Mouse (Mus musculus) frontal cortex, postnatal 36 days (tissue): ENCODE measurements around the gene Zg16.

Experiments used
- DNase-seq, 2 experiments: peaks; one replicate each; pipeline ENCODE4 v3.0.0; 2022; ENCODE audit warnings: low spot score in 2 of 2

Zg16 gene

DNA sequence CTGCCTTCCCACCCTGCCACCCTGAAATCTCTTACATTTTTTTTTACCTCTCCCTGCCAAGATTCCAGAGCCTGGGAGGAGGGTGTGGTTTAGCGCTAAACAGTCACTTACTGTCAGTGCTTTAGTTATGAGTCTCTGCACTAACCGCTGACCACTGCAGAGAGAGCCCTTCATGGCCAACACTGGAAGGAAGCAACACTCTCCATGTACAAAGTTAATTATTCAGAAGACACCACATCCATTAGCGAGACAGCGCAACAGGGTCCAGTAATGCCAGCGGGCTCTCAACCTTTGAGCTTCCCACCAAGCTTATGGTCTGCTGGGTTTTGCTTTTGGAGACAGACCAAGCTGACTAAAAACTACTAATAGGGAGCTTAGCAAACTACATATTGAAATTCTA lies 10.9 kb downstream of the Zg16 start:
- DNase-seq, result no peak

DNA sequence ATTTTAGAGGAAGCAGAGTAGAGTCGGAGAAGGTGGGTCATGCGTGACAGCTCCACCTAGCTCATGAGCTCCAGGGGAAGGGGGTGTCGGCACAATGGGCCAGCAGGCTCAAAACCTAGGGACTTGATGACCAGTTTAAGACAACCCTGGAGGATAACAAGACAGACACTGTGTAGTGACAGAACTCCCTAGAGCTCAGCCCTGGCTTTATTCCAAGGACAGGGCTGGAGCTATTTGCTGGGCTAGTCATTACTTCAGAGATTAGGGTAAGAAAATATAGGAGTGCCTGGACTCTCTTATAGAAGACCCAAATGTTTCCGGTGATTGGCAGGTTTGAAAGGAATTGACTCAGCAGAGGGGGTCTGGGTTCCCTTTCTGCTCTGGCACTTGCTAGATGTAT lies 13.9 kb downstream of the Zg16 start:
- no peak for DNase-seq

DNA sequence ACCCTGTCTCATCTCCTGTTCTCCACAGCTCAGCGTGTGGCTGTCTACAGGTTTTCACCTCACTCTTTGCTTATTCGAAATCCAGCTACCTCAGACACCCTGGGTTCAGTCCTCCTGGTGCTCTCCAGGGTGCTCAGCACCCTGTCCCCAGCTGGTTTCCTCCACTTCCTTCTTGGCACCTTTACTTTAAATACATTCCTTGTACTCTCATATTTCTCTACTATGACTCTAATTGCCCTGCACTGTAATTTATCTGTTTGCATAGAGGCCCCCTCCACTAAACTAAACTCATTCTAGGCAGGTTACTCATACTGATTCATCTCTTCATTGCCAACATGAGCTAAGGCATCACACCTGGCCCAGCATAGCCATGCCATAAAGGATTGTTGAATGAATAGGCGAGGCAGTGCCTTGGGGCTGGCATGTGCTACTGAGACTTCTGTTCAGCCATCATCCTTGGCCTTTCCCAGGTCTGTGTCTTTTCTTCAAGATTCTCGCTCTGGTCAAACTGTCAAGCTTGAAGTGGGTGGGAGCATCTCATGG lies 16.2 kb downstream of the Zg16 start:
- DNase-seq, result no peak

DNA sequence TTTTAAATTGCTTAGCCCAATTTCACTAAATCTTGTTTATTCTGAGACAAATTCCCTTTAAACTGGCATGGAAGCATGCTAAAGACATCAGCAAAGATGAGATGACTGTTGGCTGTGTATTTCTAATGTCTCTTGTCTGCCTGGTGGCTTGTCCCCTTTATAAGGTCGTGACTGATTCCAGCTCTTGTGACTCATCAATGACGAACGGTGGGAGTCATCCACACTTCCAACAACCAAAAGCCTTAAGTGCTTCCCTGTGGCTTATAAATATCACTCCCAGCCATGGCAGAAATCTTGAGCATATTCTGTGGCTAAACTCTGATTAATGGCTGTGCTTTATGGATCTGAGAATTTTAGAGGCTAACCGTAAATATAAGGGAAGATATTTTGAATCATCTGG lies 20.8 kb downstream of the Zg16 start:
- DNase-seq, result no peak

DNA sequence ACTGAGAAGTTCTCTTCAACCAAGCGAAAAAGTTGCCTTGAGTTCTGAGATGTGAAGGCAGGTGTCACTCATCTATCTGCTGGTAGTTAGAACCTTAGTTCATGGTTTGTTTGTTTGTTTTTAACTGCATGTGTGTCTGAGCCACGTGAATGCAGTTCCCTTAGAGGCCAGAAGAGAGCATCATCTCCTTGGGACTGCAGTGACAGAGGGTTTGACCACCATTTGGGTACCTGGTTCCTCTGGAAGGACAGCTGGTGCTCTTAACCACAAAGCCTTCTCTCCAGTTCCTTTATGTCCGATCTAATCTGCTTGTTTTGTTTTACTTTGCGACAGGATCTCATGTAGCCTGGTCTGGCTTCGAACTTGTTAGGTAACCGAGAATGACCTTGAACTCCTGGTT lies 21.6 kb downstream of the Zg16 start:
- DNase-seq, result no peak

DNA sequence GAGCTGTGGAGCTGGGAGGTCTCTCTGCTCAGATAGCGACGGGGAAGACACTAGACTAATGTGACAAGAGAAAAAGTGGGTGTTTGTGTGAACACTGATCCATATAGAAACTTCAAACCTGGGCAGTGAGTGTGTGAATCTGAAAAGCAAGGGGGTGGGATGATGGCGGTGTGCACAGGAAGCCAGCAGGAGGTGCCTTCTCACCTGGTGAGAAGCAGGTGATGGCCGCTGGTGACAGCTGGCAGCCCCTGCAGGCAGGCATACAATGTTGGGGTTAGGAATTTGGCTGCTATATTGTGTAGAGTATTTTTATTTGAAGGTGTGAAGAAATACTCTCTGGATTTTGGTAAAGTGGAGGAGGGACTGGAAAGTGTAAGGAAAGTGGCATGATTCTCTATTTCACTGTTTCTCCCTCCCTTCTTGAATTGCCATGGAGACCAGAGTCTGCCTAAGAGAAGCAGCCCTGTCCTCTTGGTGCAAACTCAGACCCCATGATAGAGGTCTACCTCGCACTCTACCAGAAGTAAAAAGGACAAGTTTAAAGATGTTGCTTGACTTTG lies 32.0 kb downstream of the Zg16 start:
- DNase-seq, result peak; percentile 17 to 29

DNA sequence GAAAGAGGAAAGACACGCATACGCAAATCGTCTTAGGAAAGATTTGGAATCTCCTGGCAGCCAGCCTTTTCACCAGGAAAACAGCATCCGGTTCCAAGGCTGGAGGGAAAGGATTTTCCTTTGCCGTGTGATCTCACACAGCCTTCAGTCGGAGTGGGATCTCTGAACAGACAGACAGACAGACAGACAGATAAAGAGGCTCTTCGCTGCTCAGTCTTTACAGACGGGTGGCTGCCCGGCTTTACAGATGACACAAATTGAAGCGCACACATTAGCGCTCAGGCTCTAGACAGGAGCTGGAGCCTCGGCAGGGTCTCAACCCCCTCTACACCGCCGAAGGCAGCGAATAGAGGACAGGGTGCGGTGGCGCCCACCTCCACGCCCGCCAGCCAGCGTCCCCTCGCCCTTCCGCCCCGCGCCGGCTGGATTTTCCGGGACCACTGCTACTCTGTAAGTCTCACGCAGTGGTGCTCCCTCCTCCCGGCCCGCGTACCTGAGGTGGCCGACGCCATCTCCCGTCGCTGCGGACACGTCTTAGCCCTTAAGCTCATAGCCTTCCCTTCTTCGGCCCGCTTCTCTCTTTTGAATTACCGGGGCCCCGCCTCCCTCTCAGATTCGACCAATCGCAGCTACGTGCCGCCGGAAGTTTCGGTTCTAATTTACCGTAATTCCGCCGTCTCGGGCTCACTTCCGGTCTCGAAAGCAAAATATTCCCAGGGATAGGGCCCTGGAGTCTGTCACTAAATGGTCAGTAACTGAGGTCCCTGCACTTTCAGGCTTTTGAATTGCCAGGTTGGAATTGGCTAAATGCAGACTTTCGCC lies 45.1 kb downstream of the Zg16 start, which contains the start of gene Kif22:
Kif22 (minus strand) TSS at position 621 of the 822 bp plus-strand sequence.
- peak; percentile 87 to 91 for DNase-seq

DNA sequence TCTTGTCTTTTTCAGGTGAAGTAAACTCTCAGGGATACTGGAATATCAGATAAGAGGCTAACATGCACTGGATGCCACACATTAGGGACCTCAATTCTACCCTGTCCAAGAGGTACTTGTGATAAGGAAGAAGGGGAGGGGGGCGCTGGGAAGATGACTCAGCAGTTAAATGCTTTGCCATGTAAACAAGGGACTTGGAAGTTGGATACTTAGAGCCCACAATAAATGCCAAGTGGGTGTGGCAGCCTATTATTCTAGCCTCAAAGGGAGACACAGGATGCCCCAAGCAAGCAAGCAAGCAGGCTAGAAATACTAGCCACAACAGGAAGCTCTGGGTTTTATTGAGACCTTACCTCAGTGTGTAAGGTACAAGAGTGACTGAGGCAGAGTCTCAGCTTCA lies 55.9 kb downstream of the Zg16 start:
- no peak for DNase-seq

DNA sequence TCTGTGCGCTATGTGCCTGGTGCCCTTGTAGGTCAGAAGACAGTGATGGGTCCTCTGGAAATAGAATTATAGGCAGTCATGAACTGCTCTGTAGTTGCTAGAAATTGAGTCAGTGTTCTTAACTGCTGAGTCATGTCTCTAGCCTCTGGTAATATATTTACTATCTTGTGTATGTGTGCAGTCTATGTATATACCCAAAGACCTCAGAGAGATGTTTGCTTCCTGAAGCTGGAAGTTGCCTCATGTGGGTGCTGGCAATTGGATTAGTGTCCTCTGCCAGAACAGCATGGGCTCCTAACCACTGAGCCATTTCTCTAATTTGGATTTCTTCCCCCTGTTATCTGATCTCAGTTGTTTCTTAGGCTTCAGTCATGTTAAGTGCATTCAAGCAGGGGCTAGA lies 57.0 kb downstream of the Zg16 start:
- DNase-seq, result no peak

DNA sequence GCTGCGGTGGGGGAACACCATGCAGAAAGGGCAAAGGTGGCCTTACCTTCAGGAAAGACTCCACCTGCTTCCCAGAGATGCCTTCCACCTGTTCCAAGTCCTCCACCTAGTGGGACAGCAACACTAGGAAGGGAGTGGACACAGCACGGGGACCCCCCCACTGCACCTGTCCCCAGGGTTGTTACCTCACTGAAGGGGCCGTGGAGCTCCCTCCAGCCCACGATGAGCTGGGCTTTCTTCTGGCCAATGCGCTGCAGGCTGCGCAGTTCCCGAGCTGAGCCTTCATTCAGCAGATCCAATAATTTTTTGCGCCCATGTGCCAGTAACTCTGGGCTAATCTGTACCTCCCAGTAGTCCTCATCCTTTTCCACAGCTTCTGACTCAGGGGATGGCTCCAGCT lies 59.2 kb downstream of the Zg16 start:
- peak in 1 of 2 experiments; percentile 45 for DNase-seq

DNA sequence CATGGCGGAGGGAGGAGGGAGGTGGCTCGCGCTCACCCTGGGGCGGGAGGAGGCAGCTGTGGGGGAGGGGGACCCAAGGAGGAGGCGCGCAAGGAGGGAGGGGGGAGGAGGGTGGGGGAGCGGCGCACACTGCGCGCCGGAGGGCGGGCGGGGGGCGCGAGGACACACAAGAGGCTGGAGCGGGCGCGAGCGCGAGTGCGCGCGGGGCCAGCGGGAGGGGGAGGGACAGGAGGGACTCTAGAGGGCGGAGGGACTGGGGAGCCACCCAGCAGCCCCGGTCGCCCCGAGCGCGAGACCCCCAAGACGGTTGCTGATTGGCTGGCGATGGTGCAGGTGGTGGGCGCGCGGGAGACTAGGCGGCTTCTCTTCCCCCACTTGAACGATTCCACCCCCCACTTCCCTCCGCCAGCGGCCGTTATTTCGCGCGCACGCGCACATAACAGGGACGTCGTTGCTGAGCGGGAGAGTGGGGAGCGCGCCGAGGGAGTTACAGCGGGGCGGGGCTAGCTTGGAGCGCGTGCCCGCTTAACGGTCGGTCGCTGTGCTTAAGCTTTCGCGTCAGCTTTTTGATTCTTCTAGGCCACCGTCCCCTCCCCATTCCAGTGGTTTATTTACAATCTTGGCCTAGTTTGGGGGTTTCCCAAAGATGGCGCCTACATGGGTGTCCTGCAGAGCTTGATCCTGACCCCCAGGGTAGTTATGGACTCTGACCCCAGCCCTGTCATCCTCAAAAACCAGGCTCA lies 60.0 kb downstream of the Zg16 start, which contains the start of gene Maz:
Maz (minus strand) TSS at position 54 of the 743 bp plus-strand sequence.
- DNase-seq, result peak; percentile 99

DNA sequence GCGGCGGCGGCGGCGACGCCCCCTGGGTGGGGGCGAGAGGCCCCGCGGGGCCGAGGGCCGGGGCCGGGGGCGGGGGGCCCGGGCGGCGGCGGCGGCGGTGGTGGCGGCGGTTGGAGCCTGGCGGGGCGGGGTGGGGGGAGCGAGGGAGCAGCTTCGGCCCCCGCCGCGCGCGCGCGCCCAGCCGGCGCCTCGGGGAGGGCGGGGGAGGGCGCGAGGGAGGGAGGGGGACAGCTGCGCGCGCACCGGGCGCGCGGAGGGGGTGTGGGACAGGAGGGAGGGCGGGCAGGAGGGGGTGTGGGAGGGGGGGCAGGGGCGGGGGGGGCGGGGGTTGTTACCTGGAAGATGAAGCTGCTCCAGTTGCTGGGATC lies 60.5 kb downstream of the Zg16 start:
- DNase-seq, result no peak

DNA sequence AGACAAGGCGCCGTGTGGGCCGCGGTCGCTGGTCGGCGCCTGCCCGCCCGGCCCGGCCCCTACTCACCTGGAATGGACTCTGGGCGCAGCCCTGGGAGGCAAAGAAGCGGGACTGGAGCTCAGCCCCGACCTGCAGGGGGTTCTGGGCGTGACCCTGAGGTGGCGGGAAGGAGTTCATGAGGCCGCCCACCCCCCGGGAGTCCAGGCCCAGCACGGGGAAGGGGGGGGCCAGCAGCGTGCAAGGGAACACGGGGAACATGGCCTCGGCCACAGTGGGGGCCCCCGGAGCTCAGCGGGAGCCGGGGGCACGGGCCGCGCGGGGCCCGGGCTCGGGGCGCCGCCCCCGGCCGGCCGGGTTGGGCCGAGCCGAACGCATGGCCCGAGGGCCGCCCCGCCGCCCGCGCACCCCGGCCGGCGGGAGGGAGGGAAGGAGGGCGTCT lies 60.9 kb downstream of the Zg16 start:
- peak in 1 of 2 experiments; percentile 39 for DNase-seq

DNA sequence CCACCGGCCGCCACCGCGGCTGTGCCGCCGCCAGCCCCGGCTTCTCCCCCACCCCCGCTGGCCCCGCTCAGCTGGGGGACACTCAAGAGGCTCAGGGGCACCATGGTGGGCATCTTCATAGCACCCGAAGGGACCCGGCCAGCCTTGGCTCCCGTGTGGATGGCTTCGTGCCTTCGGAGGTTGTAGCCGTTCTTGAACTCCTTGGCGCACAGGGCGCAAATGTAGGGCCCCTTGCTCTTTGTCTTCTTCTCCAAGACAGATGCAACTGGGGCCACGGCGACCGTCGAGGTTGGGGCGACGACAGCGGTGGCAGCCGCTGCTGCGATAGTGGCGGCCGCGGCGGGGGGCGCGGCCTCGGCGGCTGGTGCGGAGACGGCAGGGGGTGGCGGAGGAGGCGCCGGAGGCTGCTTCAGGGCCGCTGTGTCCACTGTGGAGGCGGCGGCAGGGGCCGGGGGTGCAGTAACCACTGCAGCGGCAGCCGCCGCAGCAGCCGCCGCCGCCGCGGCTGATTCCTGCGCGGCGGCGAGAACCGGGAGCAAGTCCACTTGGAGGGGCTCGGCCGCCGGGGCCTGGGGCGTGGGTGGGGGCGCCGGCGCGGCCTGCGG lies 61.5 kb downstream of the Zg16 start:
- no peak for DNase-seq

DNA sequence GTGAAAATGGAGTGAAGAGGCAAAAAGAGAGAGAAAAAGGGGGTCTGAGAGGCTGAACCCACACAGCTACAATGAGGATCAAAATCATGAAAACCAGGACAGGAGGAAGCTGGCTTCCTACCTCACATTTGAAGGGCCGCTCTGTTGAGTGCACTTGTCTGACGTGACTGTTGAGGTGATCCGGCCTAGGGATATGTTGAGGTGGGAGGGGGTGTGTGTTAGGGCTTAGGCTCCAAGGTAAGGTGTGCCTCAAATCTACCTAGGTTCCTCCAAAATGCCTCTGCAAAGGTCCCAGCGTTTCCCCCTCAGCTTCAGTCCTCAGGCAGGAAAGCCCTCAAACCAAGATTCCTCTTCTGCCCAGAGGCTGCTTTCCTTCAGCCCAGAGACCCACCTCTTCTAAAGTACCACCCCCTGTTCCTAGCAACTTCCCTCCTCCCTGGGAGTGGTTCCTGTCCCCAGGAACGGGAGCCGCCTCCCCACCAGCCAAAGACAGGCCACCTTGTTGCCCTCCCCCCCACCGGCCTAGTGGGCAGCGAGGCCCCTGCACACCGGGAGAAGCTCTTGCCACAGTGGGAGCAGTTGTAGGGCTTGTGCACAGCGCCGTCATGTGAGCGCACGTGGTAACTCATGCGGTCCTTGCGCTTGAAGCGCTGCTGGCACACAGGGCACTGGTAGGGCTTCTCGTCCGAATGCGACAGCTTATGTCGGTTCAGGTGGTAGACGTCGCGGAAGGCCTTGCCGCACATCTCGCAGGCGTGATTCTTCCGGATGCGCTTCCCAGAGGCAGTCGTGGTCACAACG lies 62.2 kb downstream of the Zg16 start:
- DNase-seq, result peak; percentile 75 to 84

DNA sequence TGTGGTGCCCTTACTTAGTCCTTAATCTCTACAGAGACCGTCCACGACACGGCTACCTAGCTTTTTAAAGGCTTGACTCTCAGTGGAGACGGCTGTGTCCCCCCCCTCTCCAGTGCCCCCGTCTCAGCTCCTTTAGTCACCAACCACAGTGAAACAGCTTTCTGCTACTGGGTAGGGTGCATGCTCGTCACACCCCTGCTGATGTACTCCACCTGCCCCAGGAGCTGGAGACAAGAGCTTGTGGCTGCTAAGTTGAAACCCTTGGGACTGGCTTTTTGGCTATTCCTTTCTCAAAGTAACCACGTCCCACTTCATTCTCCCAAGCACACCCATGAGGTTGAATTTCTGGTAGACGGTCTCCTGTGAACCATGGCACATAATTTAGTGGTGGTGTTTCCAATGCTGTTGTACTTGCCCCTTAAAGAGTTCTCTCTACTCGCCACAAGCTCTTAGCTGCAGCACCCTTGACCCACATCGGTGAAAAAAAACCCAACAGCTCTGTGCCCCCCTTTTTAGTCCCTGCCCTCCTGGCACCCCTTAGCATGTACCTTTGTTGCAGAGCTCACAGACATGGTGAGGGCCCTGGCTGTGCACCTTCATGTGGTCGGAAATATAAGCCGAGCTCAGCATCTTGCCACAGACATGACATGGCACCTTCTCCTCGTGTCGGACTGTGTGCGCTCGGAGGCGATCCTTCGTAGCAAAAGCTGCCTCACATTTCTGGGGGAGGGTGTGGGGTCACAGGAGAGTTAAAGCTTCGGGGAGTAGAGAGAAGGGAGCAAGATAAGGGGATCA lies 63.0 kb downstream of the Zg16 start:
- DNase-seq, result peak in 1 of 2 experiments; percentile 12

DNA sequence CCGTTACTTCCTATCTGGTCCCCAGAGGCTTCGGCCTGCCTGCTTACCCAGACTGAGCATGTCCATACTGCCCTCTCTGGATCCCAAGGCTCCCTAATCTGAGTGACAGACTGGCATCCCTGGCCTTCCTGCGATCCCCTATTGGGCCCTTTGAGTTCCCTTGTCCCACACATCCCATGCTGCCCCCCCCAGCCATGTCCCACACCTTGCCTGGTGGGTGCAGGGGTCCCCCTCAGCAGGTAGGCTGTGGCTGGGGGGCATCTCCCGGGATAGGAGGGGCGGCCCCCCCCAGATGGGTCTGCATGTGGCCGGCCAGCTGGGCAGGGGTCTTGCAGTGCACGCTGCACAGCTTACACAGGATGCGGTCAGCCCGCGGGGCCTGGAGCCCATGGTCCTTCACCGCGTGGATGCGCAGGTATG lies 63.8 kb downstream of the Zg16 start:
- no peak for DNase-seq

DNA sequence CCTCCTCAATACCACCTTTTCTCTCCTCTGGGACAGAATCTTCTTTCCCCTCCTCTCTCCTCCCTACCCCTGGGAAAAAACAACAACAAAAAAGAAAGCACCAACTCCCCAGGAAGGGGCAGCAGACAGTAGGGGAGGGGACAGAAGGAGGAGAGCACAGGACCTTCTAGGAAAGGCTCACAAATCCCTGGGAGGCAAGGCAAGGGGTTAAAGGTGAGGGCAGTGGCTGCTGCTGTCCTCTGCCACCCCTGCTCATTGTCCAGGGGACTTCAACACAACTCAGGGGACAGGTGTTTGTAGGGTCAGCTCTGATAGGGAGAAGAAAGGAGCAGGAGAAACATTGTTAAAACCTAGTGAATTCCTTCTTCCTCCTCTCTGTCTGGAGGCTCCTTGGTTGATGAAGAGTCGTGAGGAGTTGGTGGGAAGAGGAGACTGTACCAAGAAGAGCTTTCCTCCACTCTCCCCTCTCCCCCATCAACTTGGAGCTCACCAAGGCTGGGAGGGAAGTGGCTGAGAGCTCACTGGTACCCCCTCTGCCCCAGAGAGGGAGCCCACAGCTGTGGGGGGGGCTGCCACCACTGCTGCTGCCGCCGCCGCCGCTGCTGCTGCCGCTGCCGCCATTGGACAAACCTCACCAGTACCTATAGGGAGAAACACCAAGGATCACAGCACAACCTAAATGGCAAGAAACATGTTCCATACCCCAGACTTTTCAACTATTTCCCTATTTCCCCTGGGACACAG lies 64.4 kb downstream of the Zg16 start:
- no peak for DNase-seq
